In the genomic region with DNA sequence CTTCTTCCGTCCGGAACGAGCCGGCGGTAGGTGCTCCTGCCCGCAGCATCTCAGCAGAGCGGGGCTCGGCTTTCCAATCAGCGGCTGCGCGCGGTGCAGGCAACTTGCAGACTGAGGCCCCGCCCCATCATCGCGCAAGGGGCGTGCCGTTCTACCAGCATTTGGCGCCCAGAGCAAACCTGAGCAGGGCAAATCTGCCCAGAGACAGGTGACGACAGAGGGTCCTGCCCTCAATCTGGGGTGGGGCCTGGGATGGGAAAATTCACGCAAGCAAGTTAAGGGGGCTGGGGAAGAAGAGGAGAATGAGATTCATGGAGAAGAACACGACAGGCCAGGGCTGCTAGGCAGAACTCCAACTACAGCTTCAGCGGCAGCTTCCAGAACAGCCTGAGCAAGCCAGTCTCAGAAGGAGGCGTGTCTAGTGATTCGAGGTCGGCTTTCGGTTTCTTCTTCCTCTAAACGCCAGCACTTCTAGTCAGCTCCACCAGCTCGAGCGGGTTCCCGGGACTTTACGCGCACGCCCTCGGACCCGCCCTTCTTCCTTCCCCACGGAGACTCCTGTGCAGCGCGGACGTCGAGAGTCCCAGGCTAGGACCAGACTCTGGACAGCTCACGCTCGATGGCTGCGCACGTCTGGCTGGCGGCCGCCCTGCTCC, we compare ENCODE assay signal across 8 mouse cellular contexts. TPM values are rescaled to one million over a fixed set of nuclear protein-coding genes. Genes with fewer than 3 reads are reported as not detected.
DNase-seq lines count a peak whose midpoint lies in the region; ATAC-seq and TF ChIP-seq lines count a peak whose summit lies in the region.

Gene Tap1 (plus strand): TSS at position 293 of the 656 bp plus-strand sequence.
Gene Psmb9 (minus strand): TSS at position 504 of the 656 bp plus-strand sequence.

- H3K27me3 ChIP-seq in megakaryocyte, embryonic 14.5 days (replicated peaks): no peaks in the 10 kb centered on the region

- no peaks in the 10 kb centered on the region for H3K9me3 ChIP-seq in megakaryocyte, embryonic 14.5 days

- peak; percentile 96 for DNase-seq in gastrocnemius, adult 8-10 months (ENCODE audit: low spot score in 2 of 2)
- peak; percentile 93 for DNase-seq in hindlimb bud, embryonic 11.5 days (ENCODE audit: extremely low spot score, low read depth, low spot score)
- peak; percentile 90 to 93 for DNase-seq in left cerebral cortex, adult 8-10 months (ENCODE audit: low spot score in 2 of 2)
- peak; percentile 96 to 97 for DNase-seq in right cerebral cortex, postnatal 10 days (ENCODE audit: low spot score in 2 of 2)
- peak; percentile 99 for DNase-seq in urinary bladder, postnatal 25 days (ENCODE audit: low spot score)

- no peak for TF ChIP-seq POLR2A in cortical plate, adult 2 months (IDR thresholded peaks at IDR 0.05; ENCODE audit: extremely low read depth, insufficient read depth, low read length)

- 0 out of 2 replicates have a peak within 1 kb of the TSS, but pooled peaks have one; percentile 16 for H3K27ac ChIP-seq in cortical plate, adult 2 months (ENCODE audit: insufficient read depth, low read length)

- TF ChIP-seq CTCF in cortical plate, adult 2 months (IDR thresholded peaks at IDR 0.05; ENCODE audit: extremely low read depth, insufficient read depth, low read length): no peak

- peaks cover 61% of the 10 kb centered on the region for H3K36me3 ChIP-seq in megakaryocyte, embryonic 14.5 days (replicated peaks; ENCODE audit: low read length)

- H3K4me3 ChIP-seq in cortical plate, adult 2 months (ENCODE audit: insufficient read depth, low read length): peak within 1 kb of the TSS; percentile 74
- peak within 1 kb of the TSS; percentile 99 for H3K4me3 ChIP-seq in megakaryocyte, embryonic 14.5 days (replicated peaks)

- H3K4me1 ChIP-seq in cortical plate, adult 2 months (ENCODE audit: control insufficient read depth, insufficient read depth, low read length): no peaks in the 10 kb centered on the region
- peaks cover 63% of the 10 kb centered on the region for H3K4me1 ChIP-seq in megakaryocyte, embryonic 14.5 days

- ATAC-seq in activated CD4-positive, CD25-positive, alpha-beta regulatory T cell, adult 4 months: peak; percentile 88

RNA-seq across cellular contexts. Expression of gene Tap1, which starts in this region (rescaled TPM):
- polyA plus RNA-seq in activated CD4-positive, CD25-positive, alpha-beta regulatory T cell, adult 4 months (2017; shearing (Covaris generic)): 100 to 1,000 TPM; 134 to 207 TPM
- 2.7 and 3.4 TPM in 2 replicates for polyA plus RNA-seq in cortical plate, adult 2 months (2012; rRNA removed)
- total RNA-seq in gastrocnemius, adult 8-10 months (2022): 1 to 10 TPM in 3 of 4 experiments, under 1 TPM in 1; 0.82 to 1.3 (median 1.2) TPM
- 1 to 10 TPM; 3.0 to 8.6 (median 4.6) TPM for total RNA-seq in left cerebral cortex, adult 8-10 months (2022)
- 27.1 and 27.9 TPM in 2 replicates for polyA plus RNA-seq in megakaryocyte, embryonic 14.5 days (2012; ENCODE audit: insufficient read depth, low replicate concordance)

RNA-seq across cellular contexts. Expression of gene Psmb9, which starts in this region (rescaled TPM):
- polyA plus RNA-seq in activated CD4-positive, CD25-positive, alpha-beta regulatory T cell, adult 4 months (2017; shearing (Covaris generic)): 100 to 1,000 TPM; 320 to 348 TPM
- polyA plus RNA-seq in cortical plate, adult 2 months (2012; rRNA removed): 3.0 and 3.8 TPM in 2 replicates
- total RNA-seq in gastrocnemius, adult 8-10 months (2022): 1 to 10 TPM; 1.4 to 2.1 (median 1.7) TPM
- 1 to 10 TPM; 2.6 to 3.2 (median 3.0) TPM for total RNA-seq in left cerebral cortex, adult 8-10 months (2022)
- polyA plus RNA-seq in megakaryocyte, embryonic 14.5 days (2012; ENCODE audit: insufficient read depth, low replicate concordance): 15.3 and 32.2 TPM in 2 replicates

Comparison
In these comparisons a context has a peak if more than half of its experiments do, and no peak if none do; other contexts are left out.
1. Peak in every context shown above with its lines: DNase-seq, ATAC-seq, H3K4me3 ChIP-seq and H3K27ac ChIP-seq.